Mouse (Mus musculus) adipocyte (in vitro differentiated cells): ENCODE measurements around the gene Gm21970.
"Not testable (repeated sequence)": the region's sequence is repeated elsewhere in the genome, so short reads cannot be mapped to it uniquely, and the experiment has no call there.

Experiments
- DNase-seq: peaks from one replicate; pipeline ENCODE4 v3.0.0-alpha.2; 2016; ENCODE audit warnings: low spot score

Gm21970 gene

DNA sequence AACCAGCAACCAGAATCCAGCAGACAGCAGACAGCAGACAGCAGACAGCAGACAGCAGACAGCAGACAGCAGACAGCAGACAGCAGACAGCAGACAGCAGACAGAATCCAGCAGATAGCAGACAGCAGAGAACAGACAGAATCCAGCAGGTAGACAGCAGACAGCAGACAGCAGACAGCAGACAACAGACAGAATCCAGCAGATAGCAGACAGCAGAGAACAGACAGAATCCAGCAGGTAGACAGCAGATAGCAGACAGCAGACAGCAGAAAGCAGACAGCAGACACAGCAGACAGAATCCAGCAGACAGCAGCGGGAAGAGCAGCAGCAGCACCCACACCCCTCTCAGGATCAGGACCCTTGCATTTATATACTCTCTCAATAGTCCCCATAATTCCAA is 47.1 kb downstream of the Gm21970 start:
- not testable (repeated sequence) for DNase-seq

DNA sequence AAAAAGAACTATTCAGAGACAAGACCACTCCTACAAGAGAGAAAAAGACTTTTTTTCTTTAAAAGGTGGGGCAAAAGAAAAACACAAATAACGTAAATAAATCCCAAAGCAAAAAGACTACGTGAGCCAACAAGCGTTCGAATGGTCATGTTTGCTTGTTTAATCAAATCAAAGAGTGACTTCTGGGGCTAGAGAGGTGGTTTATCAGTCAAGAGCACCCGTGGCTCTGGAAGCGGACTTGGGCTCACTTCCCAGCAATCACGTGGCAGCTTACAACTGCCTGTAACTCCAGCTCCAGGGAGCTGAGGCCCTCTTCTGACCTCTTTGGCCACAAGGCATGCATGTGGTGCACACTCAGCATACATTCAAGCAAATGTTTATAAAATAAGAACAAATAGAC is 49.8 kb downstream of the Gm21970 start:
- DNase-seq: peak; percentile 79

DNA sequence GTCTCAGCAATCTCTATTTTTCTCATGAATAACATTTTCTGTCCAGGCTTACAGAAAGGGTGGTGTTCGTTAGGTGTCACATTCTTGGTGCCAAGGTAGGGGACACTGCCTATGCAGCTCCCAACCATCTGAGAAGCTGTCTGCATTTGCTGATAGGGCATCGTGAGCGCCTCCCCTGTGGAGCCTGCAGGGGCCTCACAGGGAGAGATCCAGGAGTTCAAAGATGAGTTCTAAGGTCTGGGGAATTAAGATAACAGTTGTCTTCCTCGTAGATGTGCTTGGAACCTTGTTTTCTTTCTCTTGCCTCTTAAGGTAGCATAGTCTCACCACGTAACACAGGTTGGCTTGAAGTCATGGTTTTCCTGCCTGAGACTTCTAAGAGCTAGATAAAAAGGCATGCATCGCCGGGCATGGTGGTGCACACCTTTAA is 50.3 kb downstream of the Gm21970 start:
- no peak for DNase-seq

DNA sequence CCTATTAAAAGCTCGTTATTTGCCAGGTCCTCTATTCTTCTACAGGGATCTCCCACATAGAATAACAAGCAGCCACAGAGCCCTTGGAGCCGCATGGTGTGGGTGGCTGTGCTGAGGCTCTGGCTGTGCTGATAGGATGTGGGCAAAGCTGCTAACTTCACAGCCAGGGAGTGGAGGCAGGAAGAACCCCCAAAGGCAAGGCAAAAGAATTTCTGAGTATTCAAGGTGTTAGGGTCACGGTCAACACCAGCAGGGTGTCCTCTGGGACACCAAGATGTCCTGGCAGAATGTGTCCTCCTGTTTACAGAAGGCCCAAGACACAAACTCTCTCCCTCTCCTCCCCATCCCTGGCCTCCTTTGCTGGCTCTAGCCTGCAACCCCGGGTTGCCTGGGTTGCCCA is 50.9 kb downstream of the Gm21970 start:
- no peak for DNase-seq

DNA sequence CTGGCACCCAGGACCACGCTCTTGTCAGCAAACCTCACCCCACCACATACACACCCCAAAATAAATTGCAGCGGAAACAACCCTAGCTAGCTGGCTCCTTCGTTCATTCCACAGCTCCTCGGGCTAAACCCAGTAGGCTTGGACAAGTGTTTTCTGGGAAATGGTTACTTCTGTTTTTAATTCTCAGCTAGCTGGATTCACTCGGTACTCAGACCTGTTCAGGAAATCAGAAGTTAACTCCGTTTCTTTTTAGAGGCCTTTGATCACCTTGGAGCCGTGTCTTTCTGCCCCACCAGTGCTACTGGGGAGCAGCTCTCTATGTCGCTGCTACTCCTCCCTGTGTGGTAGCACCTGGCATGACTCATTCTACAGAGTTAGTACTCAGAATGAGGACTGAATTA is 51.7 kb downstream of the Gm21970 start:
- DNase-seq: no peak

DNA sequence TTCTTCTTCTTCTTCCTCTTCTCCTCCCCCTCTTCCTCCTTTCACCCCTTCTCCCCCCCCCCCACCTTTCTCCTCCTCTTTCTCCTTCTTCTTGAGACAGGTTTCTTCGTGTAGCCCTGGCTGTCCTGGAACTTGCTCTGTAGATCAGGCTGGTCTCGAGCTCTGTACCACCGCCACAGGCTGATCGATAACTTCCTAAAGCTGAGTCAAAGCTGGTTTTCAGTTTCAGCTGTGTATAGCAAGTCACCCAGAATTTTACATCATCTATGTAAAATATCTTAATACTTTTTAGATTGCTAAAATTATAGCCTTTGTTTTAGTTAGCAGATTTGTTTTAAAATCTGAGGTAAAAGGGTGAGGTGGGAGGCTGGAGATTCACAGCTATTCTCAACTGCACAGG is 53.3 kb downstream of the Gm21970 start:
- DNase-seq: no peak

DNA sequence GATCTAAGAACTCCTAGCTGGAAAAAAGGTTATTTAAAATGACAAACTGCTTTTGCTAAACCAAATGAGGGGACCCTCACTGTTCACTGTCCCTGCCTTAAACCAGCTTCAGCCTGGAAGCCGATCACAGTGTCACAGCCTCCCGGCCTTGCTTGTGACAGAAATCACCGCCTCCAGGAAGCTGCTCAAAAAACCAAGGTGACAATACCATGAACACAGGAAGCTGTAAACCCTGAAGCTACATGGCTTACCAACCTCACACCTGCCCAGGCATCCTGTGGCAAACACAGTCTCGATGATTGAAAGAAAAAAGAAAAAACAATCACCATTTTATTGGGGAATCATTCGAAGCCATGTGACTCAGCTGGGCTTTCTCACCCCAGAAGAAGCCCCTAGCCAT is 54.0 kb downstream of the Gm21970 start:
- no peak for DNase-seq

DNA sequence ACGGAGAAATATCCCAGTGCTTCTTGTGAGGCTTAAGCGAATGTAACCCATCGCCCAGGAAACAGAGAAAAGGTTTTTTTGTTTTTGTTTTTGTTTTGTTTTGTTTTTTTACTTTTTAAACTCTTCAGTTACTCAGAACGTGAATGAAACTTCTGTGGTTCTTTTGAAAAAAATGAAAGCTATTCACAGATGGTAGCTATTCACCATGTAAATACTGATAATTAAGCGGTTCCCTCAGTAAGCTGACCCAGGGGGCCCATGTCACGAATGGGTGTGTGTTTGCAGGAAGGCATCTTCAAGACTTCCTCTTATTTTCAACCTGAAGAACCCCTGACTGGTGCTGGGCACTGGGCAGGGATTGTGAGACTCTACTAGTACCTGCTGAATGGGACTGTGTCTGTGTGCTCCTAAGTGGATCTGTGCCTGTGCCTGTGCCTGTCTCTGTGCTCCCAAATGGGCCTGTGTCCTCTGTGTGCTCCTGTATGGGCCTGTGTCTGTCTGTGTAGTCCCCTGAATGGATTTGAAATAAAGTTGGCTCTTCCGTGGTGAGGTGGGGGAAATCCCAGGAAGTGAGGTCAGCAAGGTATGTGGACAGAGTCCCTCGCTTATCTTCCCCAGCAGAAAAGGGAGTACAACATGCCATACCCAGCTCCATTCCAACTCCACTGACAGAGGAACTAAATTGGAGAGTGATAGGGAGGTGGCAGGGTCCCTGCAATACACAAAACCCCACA is 55.4 kb downstream of the Gm21970 start:
- no peak for DNase-seq

DNA sequence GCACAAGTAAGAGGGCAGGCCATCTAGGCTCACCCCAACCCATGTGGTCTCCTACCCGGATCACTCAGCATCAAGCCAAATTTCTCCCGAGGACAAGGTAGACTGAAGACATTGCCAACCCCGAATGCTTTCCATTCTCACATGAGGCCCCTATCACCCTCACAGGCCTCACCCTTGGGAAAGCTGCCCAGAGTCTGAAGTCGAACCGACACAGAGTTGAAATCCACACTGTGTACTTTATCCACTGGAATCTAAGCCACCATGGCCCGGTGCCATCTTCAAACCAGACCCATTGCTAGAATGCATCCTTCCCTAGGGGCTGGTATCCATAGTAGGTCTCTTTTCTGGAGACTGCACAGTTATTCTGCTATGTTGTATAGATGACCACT is 56.0 kb downstream of the Gm21970 start:
- DNase-seq: peak; percentile 65

DNA sequence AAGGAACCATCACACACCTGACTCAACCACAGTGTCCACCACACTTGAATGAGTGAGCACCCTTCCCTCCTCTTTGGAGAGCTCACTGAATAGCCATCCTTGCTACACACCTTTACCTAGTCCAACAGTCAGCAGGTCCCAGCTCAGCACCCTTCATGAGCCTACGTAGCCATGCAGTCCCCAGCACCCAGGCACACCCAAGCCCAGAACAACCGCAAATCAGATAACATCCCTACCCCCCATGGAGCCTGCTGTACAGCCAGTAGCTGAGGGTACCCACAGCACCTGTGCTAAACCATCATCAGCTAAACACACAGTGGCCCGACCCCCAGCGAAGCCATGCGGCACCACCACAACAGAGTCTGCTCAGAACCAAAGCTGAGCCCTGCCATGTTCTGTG is 56.6 kb downstream of the Gm21970 start:
- DNase-seq: no peak

DNA sequence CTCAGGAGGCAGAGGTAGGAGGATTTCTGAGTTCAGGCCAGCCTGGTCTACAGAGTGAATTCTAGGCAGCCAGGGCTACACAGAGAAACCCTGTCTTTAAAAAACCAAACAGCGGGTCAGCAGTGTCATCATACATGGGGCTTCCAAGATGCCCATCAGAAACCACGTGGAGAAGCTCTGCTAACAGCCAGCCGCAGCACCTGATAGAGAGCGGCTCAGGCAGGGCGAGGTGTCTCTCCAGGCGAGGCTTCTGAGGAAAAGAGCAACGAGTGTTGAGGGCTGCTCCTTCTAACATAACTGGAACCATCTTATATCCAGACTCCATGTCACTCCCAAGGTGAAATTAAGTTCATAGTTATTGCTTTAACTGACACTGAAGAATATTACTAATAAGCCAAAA is 57.4 kb downstream of the Gm21970 start:
- DNase-seq: no peak

DNA sequence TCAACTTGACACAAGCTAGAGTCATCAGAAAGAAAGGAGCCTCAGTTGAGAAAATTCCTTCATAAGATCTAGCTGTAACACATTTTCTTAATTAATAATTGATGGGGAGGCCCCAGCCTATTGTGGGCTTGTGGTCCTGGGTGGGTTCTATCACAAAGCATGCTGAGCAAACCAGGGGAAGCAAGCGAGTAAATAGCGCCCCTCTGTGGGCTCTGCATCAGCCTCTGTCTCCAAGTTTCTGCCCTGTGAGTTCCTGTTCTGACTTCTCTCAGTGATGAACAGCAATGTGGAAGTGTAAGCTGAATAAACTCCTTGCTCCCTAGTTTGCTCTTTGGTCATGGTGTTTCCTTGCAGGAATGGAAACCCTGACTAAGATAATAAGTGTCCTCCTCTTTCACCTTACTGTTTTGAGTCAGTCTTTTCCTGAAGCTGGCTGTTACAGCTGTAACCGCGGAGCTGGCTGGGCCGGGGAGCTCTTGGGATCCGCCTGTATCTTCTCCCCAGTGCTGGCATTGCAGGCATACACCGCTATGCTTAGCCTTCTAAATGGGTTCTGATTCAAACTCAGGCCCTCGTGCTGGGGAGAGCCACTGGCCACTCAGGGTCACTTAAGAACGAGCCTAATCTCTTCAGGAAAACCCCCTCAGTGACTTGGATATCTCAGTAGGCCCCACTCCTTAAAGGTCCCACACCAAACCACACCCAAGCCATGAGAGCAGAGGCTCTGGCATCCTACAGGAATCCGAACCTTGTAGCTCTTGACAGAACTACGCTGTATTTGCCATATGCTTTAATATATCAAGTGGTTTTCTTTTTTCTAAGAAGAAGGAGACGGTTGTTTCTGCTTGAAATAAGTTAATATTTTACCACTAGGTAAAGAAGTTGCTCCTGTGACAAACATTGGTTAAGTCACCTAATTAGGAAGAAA is 58.9 kb downstream of the Gm21970 start:
- DNase-seq: no peak

DNA sequence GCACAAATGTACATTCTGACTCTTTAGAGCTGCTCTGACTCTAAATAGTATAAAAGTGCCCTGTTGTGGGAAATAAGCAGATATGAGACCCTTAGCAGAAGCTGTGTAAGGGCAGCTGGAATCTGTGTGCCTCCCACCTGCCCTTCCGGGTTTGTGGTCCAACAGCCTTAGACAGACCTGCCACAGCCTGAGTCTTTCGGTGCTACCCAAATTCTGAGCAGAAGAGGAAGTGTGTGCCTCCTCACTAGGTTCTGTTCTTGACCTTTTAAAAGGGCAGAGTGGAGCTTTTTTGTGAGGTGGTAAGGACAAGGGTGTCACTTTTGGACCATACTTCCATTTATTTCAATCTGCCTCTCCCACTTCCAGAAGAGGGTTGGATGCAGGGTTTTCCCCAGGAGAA is 60.4 kb downstream of the Gm21970 start:
- no peak for DNase-seq

DNA sequence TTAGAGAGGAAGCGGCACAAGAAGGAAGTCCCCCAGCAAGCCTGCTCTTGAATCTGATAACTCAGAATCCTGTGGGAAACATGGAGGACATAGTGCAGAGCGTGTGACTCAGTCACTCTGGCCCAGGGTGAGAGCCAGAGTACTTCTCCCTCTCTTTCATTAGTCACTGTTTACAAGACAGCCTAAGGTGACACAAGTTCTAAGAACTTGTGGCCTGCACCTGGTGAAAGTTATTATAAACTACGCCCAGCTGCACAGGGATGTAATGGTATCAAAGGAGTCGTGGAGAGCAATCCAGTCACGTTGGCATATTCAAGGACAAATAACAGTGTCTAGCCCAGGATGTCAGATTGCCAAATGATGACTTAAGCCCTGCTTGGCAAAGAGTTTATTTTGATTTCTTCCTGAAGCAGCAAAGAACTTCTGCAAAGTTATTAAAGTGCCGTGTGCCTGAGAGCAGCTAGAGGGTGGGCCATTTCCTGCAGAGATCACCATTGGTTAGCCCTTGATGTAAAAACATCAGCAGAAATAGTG is 60.9 kb downstream of the Gm21970 start:
- peak; percentile 83 for DNase-seq

DNA sequence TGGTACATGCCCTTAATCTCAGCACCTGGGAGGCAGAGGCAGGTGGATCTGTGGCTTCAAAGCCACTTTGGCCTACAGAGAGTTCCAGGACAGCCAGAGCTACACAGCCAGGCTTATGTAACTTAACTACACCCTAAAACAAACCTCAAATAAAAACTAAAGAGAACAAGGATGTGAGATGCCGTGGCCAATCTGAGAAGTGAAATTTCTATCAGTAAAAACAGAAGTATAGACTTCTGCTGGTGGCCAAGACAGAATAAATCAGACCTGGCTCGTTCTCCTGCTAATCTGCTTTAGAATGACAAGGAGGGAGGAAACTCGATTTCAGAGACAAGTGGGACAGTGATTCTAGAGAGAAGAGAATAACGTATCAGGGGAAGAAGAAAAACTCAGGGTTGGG is 64.3 kb downstream of the Gm21970 start:
- DNase-seq: no peak

DNA sequence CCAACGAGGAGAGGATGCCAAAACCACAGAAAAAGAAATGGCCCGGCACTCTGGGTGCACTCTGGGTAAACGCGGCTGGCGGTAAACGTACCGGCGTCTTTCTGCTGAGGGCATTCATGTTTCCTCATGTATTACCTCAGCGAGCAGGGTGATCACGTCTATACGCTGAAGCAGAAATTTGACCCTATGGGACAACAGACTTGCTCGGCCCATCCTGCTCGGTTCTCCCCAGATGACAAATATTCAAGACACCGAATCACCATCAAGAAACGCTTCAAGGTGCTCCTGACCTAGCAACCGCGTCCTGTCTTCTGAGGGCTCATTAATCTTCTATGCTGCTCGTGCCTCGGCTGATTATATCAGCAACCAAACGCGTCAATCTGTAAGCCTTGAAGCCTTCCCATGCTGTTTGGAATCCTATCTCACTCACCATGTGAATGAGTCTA is 66.8 kb downstream of the Gm21970 start:
- DNase-seq: no peak

DNA sequence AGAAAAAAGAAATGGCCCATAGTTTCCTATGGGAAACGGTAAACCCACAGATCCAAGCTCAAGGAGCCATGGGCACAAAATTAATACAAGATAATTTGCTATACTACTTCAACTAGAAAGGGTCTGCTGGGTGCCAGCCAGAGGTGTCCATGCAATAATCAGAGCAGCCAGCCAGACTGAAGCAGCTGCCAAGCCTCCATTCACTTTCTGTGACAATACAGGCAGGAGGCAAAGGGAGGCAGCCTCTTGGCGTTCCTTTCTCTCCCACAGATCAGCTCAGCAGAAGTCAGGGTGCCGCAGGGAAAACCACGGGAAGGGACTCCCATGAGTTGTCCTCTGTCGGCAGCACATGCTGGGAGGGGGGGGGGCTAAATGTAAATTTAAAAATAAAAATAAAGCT is 67.5 kb downstream of the Gm21970 start:
- DNase-seq: peak; percentile 58

DNA sequence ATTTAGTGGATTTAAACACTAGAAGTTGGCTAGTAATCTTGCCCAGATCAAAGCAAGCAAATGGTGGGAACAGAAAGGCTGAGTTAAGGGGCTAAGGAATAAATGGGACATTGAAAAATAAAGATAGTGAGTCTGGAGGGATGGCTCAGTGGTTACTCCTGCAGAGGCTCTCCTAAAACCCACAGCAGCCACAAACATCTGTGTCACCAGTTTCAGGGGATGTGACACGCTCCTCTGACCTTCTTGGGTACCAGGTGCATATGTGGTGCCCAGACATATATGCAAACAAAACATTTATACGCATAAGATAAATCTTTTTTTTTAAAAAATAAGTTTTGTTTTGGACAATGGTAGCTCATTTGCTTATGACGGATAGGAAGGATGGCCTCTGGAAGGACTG is 67.9 kb downstream of the Gm21970 start:
- no peak for DNase-seq

DNA sequence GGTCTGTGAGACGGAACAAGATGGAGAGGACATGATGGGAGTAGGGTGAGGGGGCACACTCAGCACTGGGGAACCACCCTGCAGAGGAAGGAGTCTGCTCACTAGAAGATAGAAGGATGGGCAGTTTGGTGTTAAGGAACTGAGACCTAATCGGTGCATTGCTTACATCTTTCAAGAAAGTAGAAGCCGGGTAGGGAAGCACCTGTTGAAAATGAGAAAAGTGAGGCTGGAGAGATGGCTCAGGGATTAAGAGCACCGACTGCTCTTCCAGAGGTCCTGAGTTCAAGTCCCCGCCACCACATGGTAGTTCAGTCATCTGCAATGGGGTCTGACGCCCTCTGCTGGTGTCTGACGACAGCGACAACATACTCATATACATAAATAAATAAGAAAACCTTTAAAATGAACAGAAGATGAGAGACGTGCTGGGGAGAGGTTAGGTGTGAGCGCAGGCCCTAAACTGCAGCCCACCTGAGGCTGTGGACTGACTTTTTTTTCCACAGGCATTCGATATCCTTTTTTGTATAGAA is 68.4 kb downstream of the Gm21970 start:
- DNase-seq: no peak

DNA sequence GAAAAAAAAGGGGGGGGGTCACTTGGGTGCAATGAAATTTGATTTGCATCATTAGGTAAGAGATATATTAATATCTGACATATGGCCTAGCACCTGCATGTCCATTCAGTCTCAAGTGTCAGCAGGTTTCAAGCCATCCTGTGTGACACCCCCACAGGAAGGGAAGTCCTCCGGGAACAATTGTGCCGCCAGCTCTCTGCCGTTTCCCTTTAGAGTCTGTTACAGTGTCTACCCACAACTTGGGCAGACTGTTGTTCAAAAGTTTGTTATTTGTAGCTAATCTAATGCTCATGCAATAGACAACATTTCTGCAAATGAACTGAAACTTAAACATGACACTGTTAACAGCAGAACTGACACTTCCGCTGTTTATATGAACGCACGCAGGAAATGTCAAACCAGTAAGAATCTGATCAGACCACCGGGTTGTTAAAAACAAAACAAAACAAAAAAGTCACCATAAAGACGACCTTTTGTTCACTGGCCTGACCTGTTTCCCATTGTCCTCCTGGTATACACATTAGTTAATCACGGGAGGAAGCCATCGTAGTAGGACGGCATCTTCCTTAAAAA is 69.6 kb downstream of the Gm21970 start:
- DNase-seq: no peak

DNA sequence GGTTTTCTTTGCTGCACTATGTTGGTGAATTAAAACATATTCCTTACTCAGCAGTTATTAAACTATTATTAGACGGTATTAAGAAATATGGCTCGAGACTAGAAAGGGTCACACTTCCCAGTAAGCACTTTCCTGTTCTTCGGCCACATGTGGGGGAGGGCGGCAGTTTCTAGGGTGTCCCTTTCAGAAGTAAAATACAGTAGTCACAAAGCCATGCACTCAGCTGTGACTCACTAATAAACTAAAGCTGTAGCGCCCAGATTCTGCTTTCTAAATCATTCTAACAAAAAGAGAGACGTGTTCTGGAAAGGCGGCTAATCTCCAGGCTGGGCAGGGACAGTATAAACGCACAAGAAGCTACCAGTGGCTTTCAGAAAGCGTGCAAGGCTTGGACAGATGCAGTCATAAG is 70.3 kb downstream of the Gm21970 start:
- DNase-seq: peak; percentile 73

DNA sequence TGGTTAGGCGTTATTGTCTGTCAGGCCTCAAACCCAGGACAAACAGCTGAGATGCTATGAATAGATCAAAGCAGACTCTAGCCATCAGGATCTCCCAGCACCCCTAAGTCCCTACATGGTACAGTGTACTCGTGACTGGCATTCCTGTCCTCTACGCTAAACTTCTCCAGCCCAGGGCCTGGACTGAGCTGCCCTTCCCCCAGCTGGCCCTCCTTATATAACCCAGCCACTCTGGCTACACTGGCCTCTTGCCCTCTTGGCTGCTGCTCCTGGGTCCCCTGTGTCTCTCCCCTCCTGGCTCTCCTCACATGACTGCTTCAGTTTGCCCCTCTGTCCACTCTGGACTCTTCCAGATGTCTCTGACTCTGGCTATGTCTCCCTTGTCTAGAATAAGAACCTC is 71.1 kb downstream of the Gm21970 start:
- DNase-seq: peak; percentile 79
